Mouse (Mus musculus): Measurements from ENCODE around the gene Hk3. TPM values are rescaled to one million over a fixed set of nuclear protein-coding genes. Genes with fewer than 3 reads are reported as not detected.

The Hk3 gene
- polyA plus RNA-seq, 1 experiment from 2014 or later: 0.65 TPM

DNA sequence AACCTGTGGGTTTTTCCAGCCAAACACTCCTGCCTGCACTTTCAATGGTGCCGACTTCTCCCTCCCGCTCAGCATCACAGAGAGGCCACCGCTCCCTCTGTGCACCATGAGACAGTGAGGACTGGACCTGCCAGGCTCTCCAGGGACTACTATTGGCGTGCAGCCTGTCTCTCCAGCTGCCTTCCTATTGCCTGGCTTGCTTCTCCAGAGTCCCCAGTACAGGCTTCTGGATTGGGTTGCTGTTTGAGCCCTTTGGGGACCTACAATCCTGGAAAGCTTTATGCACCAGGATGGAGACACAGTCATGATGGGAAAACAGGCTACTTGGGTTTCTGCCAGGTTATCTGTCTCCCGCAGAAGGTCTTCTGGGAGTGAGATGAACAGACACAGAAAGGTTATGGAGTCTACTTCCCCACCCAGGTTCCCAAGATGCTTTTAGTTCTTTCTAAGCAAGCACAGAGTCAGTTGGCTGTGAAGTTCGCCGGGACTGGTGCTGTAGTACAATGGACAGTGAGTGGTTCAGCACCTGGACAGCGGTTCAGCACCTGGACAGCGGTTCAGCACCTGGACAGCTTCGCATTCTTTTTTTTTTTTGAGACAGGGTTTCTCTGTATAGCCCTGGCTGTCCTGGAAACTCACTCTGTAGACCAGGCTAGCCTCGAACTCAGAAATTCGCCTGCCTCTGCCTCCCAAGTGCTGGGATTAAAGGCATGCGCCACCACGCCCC lies 50.5 kb downstream of the Hk3 start:
- DNase-seq (ENCODE audit: low spot score) (peak; percentile 73), ATAC-seq (replicated peaks; ENCODE audit: low FRiP score) (no peak)
- H3K4me3 ChIP-seq (ENCODE audit: low read depth, low read length): no peak overlapping the region
- no peak overlapping the region for H3K4me2 ChIP-seq (ENCODE audit: low read depth, low read length, severe bottlenecking)
- no peaks in the 10 kb centered on the region for H3K9me3 ChIP-seq (ENCODE audit: control insufficient read depth, low read length)
- 45% methylated on average over 14 of the region's 14 CpGs for WGBS
- H3K4me1 ChIP-seq (replicated peaks; ENCODE audit: control insufficient read depth, insufficient read depth, low read length): peaks cover 4% of the 10 kb centered on the region; the same call in 1 of the 2 replicates
- H3K36me3 ChIP-seq (ENCODE audit: control insufficient read depth, insufficient read depth, low read length): no peaks in the 10 kb centered on the region
- no peak overlapping the region for H3K27ac ChIP-seq (ENCODE audit: low read depth, low read length)
- H3K27me3 ChIP-seq (ENCODE audit: control insufficient read depth, insufficient read depth, low read length): no peaks in the 10 kb centered on the region
- H3K9ac ChIP-seq (ENCODE audit: low read length): no peak overlapping the region

DNA sequence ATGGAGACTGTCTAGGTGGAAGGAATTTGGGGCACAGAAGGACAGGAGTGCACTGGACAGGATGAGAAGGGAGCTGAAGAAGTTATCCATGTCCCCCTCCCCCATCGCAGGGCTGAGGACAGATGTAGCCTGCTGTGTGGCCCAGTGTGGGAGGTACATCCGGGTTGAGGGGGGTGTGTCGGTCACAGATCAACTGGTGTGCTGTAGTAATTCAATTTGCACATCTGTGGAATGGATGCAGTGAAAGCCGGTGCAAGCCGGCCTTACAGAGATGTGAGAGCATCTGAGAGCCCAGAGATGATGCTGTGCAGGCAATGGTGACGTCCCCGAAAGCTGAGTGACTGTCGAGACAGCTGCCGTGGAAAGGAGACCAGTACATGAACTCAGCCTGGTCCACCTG lies 51.7 kb downstream of the Hk3 start:
- H3K9me3 ChIP-seq (ENCODE audit: control insufficient read depth, low read length): no peaks in the 10 kb centered on the region
- H3K9ac ChIP-seq (ENCODE audit: low read length): no peak overlapping the region
- H3K27ac ChIP-seq (ENCODE audit: low read depth, low read length): no peak overlapping the region
- no peaks in the 10 kb centered on the region for H3K36me3 ChIP-seq (ENCODE audit: control insufficient read depth, insufficient read depth, low read length)
- no peaks in the 10 kb centered on the region for H3K27me3 ChIP-seq (ENCODE audit: control insufficient read depth, insufficient read depth, low read length)
- H3K4me2 ChIP-seq (ENCODE audit: low read depth, low read length, severe bottlenecking): no peak overlapping the region
- peaks cover 4% of the 10 kb centered on the region; the same call in 1 of the 2 replicates for H3K4me1 ChIP-seq (replicated peaks; ENCODE audit: control insufficient read depth, insufficient read depth, low read length)
- ATAC-seq (replicated peaks; ENCODE audit: low FRiP score): no peak
- DNase-seq (ENCODE audit: low spot score): no peak
- H3K4me3 ChIP-seq (ENCODE audit: low read depth, low read length): no peak overlapping the region
- 54% methylated on average over 9 of the region's 9 CpGs for WGBS

DNA sequence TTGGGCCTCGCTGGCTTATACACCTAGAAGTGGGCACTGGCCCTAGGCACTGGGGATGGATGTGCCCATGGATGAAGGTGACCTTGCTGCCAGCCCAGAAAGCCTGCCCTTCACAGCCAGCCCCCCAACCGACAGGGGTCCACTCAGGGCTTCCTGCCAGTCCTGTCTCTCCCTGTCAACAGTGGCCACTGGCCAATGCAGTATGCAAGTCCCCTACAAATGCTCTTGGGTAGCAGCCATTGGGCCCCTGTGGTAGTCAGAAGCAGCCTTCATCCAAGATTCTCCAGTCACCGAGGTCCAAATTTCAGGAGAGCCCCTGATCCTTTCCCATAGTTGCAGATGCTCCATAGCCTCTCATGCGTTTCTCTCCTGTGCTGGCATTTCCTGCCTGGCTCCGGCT lies 52.5 kb downstream of the Hk3 start:
- Histone ChIP-seq H3K4me2 (ENCODE audit: low read depth, low read length, severe bottlenecking) (no peak overlapping the region), H3K27me3 (ENCODE audit: control insufficient read depth, insufficient read depth, low read length) (no peaks in the 10 kb centered on the region), H3K9me3 (ENCODE audit: control insufficient read depth, low read length) (no peaks in the 10 kb centered on the region), H3K27ac (ENCODE audit: low read depth, low read length) (no peak overlapping the region), H3K9ac (ENCODE audit: low read length) (no peak overlapping the region), H3K4me1 (replicated peaks; ENCODE audit: control insufficient read depth, insufficient read depth, low read length) (peaks cover 4% of the 10 kb centered on the region; the same call in 1 of the 2 replicates), H3K36me3 (ENCODE audit: control insufficient read depth, insufficient read depth, low read length) (no peaks in the 10 kb centered on the region), H3K4me3 (ENCODE audit: low read depth, low read length) (no peak overlapping the region)
- ATAC-seq (replicated peaks; ENCODE audit: low FRiP score) (no peak), DNase-seq (ENCODE audit: low spot score) (no peak)
- WGBS: 69% methylated on average over 5 of the region's 5 CpGs

DNA sequence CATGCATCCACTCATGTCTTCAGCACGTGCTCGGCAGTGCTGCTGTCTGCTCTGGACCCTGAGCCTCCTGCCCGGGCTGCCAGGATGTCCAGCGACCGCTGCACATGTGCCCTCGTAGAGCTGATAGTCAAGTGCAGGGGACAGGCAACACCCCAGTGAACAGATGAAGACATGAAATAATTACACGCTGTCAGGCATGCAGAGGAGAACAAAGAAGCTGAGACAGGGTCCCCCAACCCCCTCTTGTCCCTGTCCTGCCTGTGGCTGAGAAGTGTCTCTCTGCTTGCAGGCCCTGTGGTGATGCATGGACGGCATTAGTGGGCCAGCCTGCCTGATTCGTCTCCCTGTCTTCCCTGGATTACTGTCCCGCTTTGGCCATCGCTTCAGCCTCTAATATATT lies 53.7 kb downstream of the Hk3 start:
- Histone ChIP-seq H3K9ac (ENCODE audit: low read length) (no peak overlapping the region), H3K4me2 (ENCODE audit: low read depth, low read length, severe bottlenecking) (no peak overlapping the region), H3K36me3 (ENCODE audit: control insufficient read depth, insufficient read depth, low read length) (no peaks in the 10 kb centered on the region), H3K9me3 (ENCODE audit: control insufficient read depth, low read length) (no peaks in the 10 kb centered on the region), H3K27me3 (ENCODE audit: control insufficient read depth, insufficient read depth, low read length) (no peaks in the 10 kb centered on the region), H3K4me1 (replicated peaks; ENCODE audit: control insufficient read depth, insufficient read depth, low read length) (peaks cover 7% of the 10 kb centered on the region; the same call in 1 of the 2 replicates), H3K27ac (ENCODE audit: low read depth, low read length) (0 out of 2 replicates have a peak overlapping the region, but pooled peaks have one; percentile 0), H3K4me3 (ENCODE audit: low read depth, low read length) (no peak overlapping the region)
- no peak for ATAC-seq (replicated peaks; ENCODE audit: low FRiP score)
- WGBS: 61% methylated on average over 11 of the region's 11 CpGs
- no peak for DNase-seq (ENCODE audit: low spot score)

DNA sequence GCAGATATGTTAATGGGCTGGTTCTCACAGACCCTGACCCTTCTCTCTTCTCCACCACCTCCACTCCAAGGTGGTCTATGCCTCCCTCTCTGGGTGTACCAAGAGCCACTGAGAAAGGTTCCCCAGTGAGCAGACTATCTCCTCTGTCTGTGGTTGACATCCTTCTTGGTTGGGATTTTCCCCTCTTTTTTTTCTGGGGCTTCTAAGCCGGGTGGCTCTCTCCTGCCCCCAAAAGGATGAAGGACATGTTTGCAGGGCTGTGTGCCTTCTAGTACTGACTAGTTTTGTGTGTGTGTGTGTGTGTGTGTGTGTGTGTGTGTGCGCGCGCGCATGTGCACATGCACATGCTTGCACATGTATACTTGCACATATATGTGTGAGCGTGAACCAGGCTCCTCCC lies 55.9 kb downstream of the Hk3 start:
- Histone ChIP-seq H3K4me2 (ENCODE audit: low read depth, low read length, severe bottlenecking) (no peak overlapping the region), H3K9ac (ENCODE audit: low read length) (no peak overlapping the region), H3K4me1 (replicated peaks; ENCODE audit: control insufficient read depth, insufficient read depth, low read length) (peaks cover 7% of the 10 kb centered on the region; the same call in 1 of the 2 replicates), H3K36me3 (ENCODE audit: control insufficient read depth, insufficient read depth, low read length) (no peaks in the 10 kb centered on the region), H3K27ac (ENCODE audit: low read depth, low read length) (no peak overlapping the region), H3K9me3 (ENCODE audit: control insufficient read depth, low read length) (no peaks in the 10 kb centered on the region), H3K27me3 (ENCODE audit: control insufficient read depth, insufficient read depth, low read length) (no peaks in the 10 kb centered on the region), H3K4me3 (ENCODE audit: low read depth, low read length) (no peak overlapping the region)
- no peak for ATAC-seq (replicated peaks; ENCODE audit: low FRiP score)
- no peak for DNase-seq (ENCODE audit: low spot score)
- 82% methylated on average over 6 of the region's 6 CpGs for WGBS

DNA sequence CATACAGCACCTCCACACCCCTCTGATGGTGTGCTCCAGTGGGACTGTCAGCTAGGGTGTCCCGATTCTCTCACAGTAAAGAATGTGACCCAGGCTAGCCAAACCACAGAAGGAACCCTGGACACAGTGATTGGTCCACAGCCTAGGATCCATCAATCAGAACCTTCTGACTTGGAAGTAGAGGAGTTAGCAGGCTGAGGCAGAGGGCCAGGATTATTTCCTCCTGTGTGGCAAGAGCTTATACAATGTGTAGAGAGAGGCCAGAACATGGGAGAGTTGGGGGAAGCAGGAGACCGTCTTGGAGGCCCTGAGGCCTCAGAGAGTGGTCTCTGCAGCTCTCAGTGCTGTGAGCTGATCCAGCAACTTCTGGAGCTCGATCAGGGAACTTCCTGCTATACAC lies 60.7 kb downstream of the Hk3 start:
- H3K27me3 ChIP-seq (ENCODE audit: control insufficient read depth, insufficient read depth, low read length): peaks cover 17% of the 10 kb centered on the region
- no peak overlapping the region for H3K4me2 ChIP-seq (ENCODE audit: low read depth, low read length, severe bottlenecking)
- no peak for ATAC-seq (replicated peaks; ENCODE audit: low FRiP score)
- no peak overlapping the region for H3K4me3 ChIP-seq (ENCODE audit: low read depth, low read length)
- DNase-seq (ENCODE audit: low spot score): no peak
- no peaks in the 10 kb centered on the region for H3K36me3 ChIP-seq (ENCODE audit: control insufficient read depth, insufficient read depth, low read length)
- no peaks in the 10 kb centered on the region for H3K9me3 ChIP-seq (ENCODE audit: control insufficient read depth, low read length)
- peaks cover 22% of the 10 kb centered on the region for H3K4me1 ChIP-seq (replicated peaks; ENCODE audit: control insufficient read depth, insufficient read depth, low read length)
- WGBS: 85% methylated on average over 3 of the region's 3 CpGs
- H3K27ac ChIP-seq (ENCODE audit: low read depth, low read length): no peak overlapping the region
- H3K9ac ChIP-seq (ENCODE audit: low read length): no peak overlapping the region

DNA sequence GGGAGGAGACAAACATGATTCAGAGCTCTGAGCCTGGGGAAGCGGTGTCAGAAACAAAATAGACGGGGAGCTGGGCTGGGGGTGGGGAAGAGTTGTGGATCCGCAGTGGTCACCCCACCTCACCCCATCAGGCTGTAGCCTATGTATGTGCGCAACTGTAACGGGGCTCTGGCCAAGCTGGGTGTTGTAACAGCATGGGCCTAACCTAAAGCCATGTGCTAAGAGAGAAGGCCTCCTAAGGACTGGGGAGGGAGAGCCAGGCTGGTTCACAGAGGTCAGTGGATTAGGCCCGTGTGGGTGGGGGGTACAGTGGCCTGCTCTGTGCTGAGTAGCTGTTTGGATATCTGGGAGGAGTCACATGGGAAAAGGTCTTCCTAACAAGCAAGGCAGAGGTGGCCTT lies 61.3 kb downstream of the Hk3 start:
- no peak for DNase-seq (ENCODE audit: low spot score)
- Histone ChIP-seq H3K4me3 (ENCODE audit: low read depth, low read length) (no peak overlapping the region), H3K36me3 (ENCODE audit: control insufficient read depth, insufficient read depth, low read length) (no peaks in the 10 kb centered on the region), H3K27ac (ENCODE audit: low read depth, low read length) (0 out of 2 replicates have a peak overlapping the region, but pooled peaks have one; percentile 12), H3K27me3 (ENCODE audit: control insufficient read depth, insufficient read depth, low read length) (peaks cover 23% of the 10 kb centered on the region), H3K4me2 (ENCODE audit: low read depth, low read length, severe bottlenecking) (no peak overlapping the region), H3K4me1 (replicated peaks; ENCODE audit: control insufficient read depth, insufficient read depth, low read length) (peaks cover 23% of the 10 kb centered on the region), H3K9me3 (ENCODE audit: control insufficient read depth, low read length) (no peaks in the 10 kb centered on the region), H3K9ac (ENCODE audit: low read length) (peak overlapping the region; percentile 16; the same call in 1 of the 2 replicates)
- WGBS: 53% methylated on average over 6 of the region's 6 CpGs
- no peak for ATAC-seq (replicated peaks; ENCODE audit: low FRiP score)

DNA sequence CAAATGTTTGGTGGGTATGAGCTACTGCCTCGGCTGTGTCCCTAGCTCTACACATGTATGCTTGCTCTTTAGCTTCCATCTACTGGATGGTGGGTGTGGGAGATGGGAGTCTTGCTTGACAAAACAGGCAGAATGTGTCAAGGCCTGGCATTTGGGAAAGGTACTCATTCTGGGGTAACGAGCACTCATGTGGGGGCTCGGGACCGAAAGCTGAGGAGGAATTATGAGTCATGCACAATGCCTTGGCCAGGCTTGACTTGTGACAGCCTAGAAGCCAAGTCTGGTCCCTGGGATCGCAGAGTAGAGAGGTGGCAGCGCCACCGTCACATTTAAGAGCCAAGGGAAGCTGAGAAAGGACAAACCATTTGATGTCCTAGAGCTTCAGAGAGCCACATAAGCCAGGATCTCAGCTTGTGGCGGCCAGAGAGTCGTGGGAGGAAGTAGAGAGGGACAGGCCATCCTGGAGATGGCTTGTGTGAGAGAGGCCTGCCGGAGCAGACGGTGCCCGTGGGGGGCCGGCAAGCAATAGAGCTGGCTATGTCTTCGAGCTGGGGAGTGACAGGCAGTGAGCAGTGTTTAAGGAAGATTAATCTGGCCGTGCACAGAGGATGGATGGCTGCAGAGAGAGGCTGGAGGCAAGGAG lies 62.0 kb downstream of the Hk3 start:
- Histone ChIP-seq H3K4me2 (ENCODE audit: low read depth, low read length, severe bottlenecking) (no peak overlapping the region), H3K9me3 (ENCODE audit: control insufficient read depth, low read length) (no peaks in the 10 kb centered on the region), H3K27me3 (ENCODE audit: control insufficient read depth, insufficient read depth, low read length) (peaks cover 29% of the 10 kb centered on the region), H3K4me3 (ENCODE audit: low read depth, low read length) (no peak overlapping the region), H3K4me1 (replicated peaks; ENCODE audit: control insufficient read depth, insufficient read depth, low read length) (peaks cover 23% of the 10 kb centered on the region), H3K27ac (ENCODE audit: low read depth, low read length) (no peak overlapping the region), H3K36me3 (ENCODE audit: control insufficient read depth, insufficient read depth, low read length) (no peaks in the 10 kb centered on the region), H3K9ac (ENCODE audit: low read length) (peak overlapping the region; percentile 16; the same call in 1 of the 2 replicates)
- ATAC-seq (replicated peaks; ENCODE audit: low FRiP score) (no peak), DNase-seq (ENCODE audit: low spot score) (no peak)
- WGBS: 46% methylated on average over 15 of the region's 15 CpGs
